Mouse (Mus musculus): ENCODE data around the gene Abcc10. TPM values are rescaled to one million over a fixed set of nuclear protein-coding genes. Genes with fewer than 3 reads are reported as not detected.
A peak's percentile ranks its signal among the peaks of the same experiment; 100 is the strongest.

Gene Abcc10
- total RNA-seq, 2 experiments from 2014 or later, result 7.7 to 8.6 TPM

GRCm38 (mm10) chr17:46287678-46288095, 40.5 kb downstream of the Abcc10 start:
- DNase-seq (ENCODE audit: low spot score in 2 of 2), result no peak

- no peak for DNase-seq (ENCODE audit: low spot score in 2 of 2)
Observed at GRCm38 (mm10) chr17:46285407-46285806, 42.7 kb downstream of the Abcc10 start.

- DNase-seq (ENCODE audit: low spot score in 2 of 2), result no peak
Observed at GRCm38 (mm10) chr17:46284653-46285052, 43.5 kb downstream of the Abcc10 start.

GRCm38 (mm10) chr17:46283911-46284310, 44.2 kb downstream of the Abcc10 start:
- no peak for DNase-seq (ENCODE audit: low spot score in 2 of 2)

DNA sequence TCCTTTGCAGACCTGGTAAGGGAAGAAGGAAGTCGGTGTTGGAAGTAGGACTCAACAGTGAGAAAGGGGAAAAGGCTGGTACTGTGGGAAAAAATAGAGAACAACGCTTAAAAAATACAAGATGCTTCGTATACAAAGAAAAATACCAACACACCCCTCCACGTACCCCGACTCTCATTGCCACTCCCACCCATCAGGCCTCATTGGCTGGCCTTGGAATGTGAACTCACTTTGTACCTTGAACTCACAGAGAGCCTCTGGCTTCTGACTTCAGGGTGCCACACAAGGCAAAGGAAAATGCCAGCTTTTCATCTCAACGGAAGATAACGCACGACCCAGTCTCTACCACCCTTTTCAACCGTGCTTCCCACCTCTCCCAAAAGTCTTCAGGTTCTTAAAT, 45.0 kb downstream of the Abcc10 start:
- no peak for DNase-seq (ENCODE audit: low spot score in 2 of 2)

DNA sequence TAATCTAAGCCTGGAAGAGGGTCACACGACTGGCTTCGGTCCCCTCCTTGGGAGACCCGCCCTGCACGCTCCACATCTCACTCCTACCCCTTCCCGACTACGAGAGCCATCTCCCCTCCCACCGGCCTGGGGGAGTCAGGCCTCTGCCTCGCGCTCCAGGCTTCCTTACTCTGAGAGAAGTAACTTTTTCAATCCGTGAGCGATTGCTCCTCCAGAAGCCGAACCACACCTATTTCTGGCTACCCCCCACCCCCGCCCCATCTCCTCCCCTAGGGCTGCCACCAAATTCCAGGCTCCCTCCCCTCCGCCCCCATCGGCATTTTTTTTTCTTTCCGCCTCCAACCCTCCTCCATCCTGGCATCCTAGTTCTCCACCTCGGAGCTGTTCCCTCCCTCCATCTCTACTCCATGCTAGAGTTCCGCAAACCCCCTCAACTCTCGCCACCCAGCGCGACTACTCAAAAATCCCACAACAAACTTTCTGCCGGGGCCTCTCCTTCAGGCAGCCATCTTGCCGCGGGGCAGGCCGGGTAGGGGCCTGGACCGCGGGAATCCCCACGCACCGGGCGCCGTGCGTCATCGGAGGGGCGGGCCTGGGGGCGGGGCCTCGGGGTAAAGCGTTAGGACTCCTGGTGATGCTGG, 45.5 kb downstream of the Abcc10 start, which contains the start of gene Tjap1:
Tjap1 (minus strand) TSS at position 544 of the 641 bp plus-strand sequence.
- DNase-seq (ENCODE audit: low spot score in 2 of 2), result peak; percentile 78 to 81

DNA sequence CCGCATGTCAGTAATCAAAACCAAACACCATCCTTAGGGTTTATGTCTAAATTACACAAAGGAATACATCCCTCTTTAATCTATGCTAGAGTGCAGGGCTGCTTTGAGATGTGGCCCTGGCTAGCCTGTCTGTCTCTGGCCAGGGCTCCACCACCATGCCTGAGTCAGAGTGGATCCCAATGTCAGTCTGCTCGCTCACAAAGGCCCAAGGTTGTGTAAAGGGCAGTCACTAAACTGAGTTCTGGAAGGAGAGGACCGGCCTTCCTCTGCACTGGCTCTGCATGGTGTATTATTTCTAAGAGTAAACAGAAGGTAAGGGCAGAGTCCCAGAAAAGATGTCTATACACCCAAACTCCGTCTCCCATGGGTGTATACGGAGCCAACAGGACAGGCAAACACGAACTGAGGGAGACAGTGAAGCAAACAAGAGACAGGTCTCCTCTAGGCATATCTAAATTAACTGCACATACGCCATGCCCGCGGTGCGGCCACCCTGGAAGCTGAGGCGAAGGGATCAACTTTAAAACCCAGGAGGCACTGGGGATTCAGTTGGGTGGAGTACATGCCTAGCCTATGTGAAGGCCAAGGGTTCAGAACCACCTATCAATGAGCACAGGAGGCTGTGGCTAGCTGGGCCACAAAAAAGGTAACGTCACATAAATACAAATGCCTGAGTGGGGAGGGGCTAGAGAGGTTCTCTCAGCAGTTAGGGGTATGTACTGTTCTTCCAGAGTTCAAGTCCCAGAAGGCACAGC, 50.0 kb downstream of the Abcc10 start:
- no peak for DNase-seq (ENCODE audit: low spot score in 2 of 2)

DNA sequence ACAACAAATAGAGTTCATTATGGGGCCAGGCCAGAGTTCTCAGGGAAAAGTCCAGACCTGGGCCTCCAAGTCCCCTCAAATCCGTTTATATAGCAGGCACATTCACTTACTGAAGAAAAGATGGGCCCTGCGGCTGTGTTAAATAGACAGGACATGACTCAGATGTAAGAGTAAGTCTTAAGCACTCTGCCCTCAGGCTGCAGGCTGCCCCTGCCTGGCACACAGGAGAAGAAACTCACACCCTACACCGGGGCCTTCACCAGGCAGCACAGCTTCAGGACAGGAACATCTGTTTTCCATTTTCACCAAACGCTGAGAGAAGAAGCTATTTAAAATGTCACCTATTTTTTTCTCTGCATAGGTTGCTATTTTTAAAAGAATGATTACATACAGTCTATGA, 50.6 kb downstream of the Abcc10 start:
- DNase-seq (ENCODE audit: low spot score in 2 of 2), result no peak

DNA sequence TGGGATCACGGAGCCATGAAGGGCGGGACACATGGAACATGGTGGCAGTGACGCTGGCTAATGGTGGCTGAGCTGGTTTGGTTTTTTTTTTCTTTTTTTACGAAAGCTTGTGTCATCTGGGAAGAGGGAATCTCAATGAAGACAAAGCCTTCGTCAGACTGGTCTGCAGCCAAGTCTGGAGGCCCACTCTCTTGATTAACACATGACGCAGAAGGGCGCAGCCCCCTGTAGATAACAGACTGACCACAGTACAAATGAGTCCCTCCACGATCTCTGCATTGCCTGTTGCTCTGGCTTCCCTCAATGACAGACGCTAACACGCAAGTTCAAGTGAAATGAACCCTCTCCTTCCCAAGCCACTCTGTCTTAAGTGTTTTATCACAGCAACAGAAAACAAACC, 52.6 kb downstream of the Abcc10 start:
- DNase-seq (ENCODE audit: low spot score in 2 of 2), result no peak

DNA sequence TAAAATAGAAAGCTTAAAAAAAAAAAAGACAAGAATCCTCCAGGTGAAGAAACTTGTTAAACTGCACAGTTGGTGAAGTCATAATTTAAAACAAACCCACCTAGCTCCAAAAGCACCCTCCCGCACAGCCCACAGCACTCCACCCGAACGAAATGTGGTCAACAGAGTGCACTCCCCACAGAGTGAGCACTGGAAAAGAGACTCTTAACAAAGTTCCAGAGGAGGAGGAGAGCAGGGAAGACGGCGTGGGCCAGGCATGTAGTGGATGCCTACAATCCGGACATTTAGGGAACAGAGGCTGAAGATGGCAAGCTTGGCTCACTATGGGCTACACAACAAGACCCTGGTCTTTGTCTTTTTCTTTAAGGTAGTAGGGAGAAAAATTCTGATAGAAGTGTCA, 53.1 kb downstream of the Abcc10 start:
- DNase-seq (ENCODE audit: low spot score in 2 of 2), result no peak

DNA sequence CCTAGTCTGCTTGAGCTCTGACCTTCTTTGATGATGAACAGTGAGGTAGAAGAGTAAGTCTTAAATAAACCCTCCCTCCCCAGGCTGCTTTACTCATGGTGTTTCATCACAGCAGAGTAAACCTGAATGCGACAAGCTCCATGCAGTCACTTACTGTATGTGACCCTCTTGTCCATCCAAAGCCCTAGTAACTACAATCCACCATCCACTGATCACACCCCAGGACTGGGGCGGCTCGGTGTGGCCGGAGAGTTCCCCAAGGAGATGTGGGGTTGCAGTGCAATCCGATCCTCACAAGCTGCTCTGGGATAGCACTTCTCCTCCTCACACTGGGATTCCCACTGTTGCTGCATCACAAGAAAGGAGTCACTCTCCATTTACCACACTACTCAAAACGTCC, 53.7 kb downstream of the Abcc10 start:
- DNase-seq (ENCODE audit: low spot score in 2 of 2), result no peak

- no peak for DNase-seq (ENCODE audit: low spot score in 2 of 2)
Observed at GRCm38 (mm10) chr17:46273803-46274236, 54.3 kb downstream of the Abcc10 start.

DNA sequence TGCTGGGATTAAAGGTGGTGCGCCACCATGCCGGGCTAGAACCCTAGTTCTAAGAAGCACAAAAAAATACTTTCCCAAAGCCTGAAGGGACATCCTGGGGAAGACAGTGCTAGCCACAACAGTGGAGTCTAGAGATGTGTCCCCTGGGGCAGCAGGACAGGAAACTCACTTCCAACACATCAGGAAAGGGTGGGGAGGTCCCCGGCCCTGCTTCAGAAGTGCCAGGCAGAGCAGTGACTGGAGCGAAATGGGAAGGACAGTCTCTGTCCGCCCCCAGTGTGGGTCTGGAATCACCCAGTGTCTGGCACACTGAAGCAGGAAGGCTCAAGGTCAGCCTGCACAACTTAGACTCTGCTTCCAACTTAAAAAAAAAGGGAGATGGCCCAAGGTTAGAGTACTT, 55.5 kb downstream of the Abcc10 start:
- no peak for DNase-seq (ENCODE audit: low spot score in 2 of 2)

- DNase-seq (ENCODE audit: low spot score in 2 of 2), result peak in 1 of 2 experiments; percentile 61
Observed at GRCm38 (mm10) chr17:46272058-46272457, 56.1 kb downstream of the Abcc10 start.

DNA sequence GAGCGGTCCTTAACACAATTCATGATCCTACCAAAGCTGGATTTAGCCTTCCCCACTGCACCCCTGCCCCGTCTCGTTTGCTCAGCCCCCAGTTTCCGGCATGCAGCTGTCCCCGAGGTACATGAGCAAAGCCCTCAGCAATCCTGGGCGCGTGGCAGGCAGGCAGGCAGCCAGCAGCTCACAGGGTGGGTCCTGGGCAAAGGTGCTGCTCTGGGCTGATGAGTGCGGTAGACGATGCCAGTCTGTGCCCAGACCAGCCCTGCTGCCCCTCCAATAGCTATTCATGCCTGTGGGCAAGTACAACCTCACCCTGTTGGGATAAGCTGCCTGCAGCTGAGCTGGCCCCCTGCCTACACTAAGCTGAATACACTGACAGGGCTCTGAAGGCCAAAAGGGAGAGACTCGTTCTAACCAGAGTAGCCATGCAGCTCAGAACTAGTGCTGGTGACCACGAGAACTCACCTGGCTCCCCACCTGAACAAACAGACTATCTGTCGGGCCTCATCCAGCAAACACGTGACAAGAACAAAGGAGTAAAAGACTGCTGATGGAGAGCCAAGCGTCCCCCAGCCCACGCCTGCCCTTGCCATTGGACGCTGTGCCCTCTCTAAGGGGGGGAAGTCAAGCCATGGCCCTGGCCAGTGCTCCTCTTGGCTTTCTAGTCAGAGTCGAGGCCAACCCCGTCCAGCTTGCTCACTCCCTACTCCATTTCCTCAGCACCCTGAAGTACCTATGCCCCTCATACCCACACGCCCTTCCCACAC, 58.2 kb downstream of the Abcc10 start:
- DNase-seq (ENCODE audit: low spot score in 2 of 2), result no peak

DNA sequence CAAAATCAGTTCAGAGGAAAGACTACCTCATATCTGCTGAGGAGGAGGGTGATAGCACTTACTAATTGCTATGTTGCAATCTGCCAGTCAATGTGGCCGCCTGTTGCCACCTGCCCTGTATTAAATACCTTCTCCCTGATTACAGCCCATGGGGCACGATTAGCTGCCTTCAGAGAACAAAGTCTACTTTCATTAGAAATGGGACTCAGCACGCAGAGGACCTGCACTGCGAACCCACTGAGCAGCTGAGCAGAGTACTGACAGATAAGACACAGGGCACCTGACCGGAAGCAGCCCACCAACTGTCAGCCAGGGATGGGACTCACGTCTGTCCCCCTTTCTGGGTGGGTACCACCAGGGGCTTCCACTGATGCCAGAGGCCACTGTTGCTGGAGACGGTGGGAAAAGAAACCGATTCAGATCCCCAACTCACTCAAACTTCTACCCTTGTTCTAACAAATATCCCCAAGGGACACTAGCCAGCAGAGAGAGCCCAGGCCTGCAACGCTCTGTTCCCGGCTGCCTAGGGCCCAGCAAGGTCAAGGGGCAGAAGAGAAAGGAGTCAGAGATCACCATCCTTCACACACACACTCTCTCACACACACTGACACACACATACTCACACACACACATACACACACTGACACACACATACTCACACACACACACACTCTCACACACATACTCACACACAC, 60.0 kb downstream of the Abcc10 start:
- DNase-seq (ENCODE audit: low spot score in 2 of 2), result no peak

- DNase-seq (ENCODE audit: low spot score in 2 of 2), result no peak
Observed at GRCm38 (mm10) chr17:46267511-46267910, 60.6 kb downstream of the Abcc10 start.

DNA sequence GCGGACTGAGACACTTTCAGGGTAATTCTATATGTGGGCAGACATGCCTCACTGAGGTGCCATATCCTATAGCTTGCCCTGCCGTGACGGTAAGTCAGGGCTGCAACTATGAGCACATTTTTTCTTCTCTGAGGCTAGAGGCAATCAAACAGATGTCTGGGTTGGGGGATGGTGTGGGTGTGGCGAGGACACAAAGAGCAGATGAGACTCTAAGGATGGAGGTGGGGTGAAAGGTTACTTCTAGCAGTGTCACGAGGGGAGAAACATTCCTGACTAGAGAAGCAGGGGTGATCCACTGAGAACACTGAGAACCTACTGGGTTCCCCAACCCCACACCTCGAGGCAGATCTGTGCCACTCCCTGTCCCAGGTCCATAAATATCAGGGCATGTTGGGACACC, 61.2 kb downstream of the Abcc10 start:
- no peak for DNase-seq (ENCODE audit: low spot score in 2 of 2)

GRCm38 (mm10) chr17:46265918-46266618, 62.1 kb downstream of the Abcc10 start:
- peak; percentile 84 to 93 for DNase-seq (ENCODE audit: low spot score in 2 of 2)

GRCm38 (mm10) chr17:46265502-46265901, 62.6 kb downstream of the Abcc10 start:
- DNase-seq (ENCODE audit: low spot score in 2 of 2), result no peak

DNA sequence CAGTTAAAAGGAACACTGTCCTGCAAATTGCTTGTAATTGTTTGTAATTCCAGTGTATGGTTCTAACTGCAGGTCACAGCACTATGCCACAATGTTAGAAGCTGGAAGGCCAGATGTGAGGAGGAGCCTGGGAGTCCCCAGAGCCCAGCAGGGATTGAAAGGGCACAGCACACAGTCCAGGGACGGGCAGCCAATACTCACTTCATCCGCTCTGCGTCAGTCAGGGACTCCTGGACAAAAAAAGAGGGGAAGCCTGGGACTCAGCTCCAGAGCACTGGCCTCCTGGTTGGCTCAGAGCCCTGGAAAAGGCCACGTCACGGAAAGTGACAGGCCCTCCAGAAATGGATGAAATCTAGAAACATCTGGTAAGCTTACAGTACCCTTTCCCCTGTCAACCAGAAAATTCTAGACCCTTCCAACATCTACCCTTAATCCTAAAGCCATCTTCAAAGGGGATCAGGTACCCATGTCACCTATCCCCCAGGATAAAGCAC, 65.9 kb downstream of the Abcc10 start:
- no peak for DNase-seq (ENCODE audit: low spot score in 2 of 2)
